Mouse (Mus musculus) stomach, embryonic 14.5 days (tissue): ENCODE data around the gene Fahd1. TPM values are rescaled to one million over a fixed set of nuclear protein-coding genes. Genes with fewer than 3 reads are reported as not detected.
A peak's percentile ranks its signal among the peaks of the same experiment; 100 is the strongest.

Source experiments
- ATAC-seq: fragments of 200-750 bp; cut with Nextera tagmentation; 2 replicates; pipeline ENCODE4 v1.8.0; 2017; ENCODE audit warnings: low read depth, moderate TSS enrichment; ENCODE audit not compliant: insufficient number of reproducible peaks, insufficient read depth, low FRiP score
- H3K27ac ChIP-seq: fragments of 300-500 bp; sonication (generic); 2 replicates; pipeline ENCODE4 v1.5.1; 2014; ENCODE audit warnings: mild to moderate bottlenecking, low read length, moderate library complexity, mixed read lengths
- H3K27me3 ChIP-seq: fragments of 300-500 bp; sonication (generic); 2 replicates; pipeline ENCODE4 v1.6.1; 2014; ENCODE audit warnings: low read length, control low read depth, mixed read lengths; ENCODE audit not compliant: control insufficient read depth, insufficient read depth
- H3K36me3 ChIP-seq: fragments of 300-500 bp; sonication (generic); 2 replicates; pipeline ENCODE4 v1.6.1; 2014; ENCODE audit warnings: mild to moderate bottlenecking, control low read depth, low read length, moderate library complexity, mixed read lengths; ENCODE audit not compliant: control insufficient read depth, insufficient read depth
- H3K4me1 ChIP-seq: fragments of 300-500 bp; sonication (generic); 2 replicates; pipeline ENCODE4 v1.6.1; 2014; ENCODE audit warnings: low read length, control low read depth, mixed read lengths; ENCODE audit not compliant: control insufficient read depth, insufficient read depth
- H3K4me2 ChIP-seq: fragments of 300-500 bp; sonication (generic); replicated peaks from 2 replicates; pipeline ENCODE4 v1.6.1; 2014; ENCODE audit warnings: low read depth, low read length, control low read depth
- H3K4me3 ChIP-seq: fragments of 300-500 bp; sonication (generic); 2 replicates; pipeline ENCODE4 v1.5.1; 2014; ENCODE audit warnings: low read depth, low read length, control low read depth
- H3K9ac ChIP-seq: fragments of 300-500 bp; sonication (generic); replicated peaks from 2 replicates; pipeline ENCODE4 v1.6.1; 2014; ENCODE audit warnings: low read depth, mild to moderate bottlenecking, control low read depth, low read length, moderate library complexity, mixed read lengths
- H3K9me3 ChIP-seq: fragments of 300-500 bp; sonication (generic); 2 replicates; pipeline ENCODE4 v1.6.1; 2016; ENCODE audit warnings: low read depth, low read length, control low read depth; ENCODE audit not compliant: control insufficient read depth
- WGBS: fragments of 180-500 bp; shearing (Covaris S2); extraction: QIAGEN DNeasy Blood & Tissue Kit; methylation state at CpG from one replicate; pipeline ENCODE4 v1.1.7; 2014; 5-methylcytosine and 5-hydroxymethylcytosine counted together
- polyA plus RNA-seq: library from polyadenylated mRNA; unstranded; fragments of >200 nt; fragmentation: Nextera tagmentation; extraction: Ambion mirVana; gene quantifications from 2 replicates; pipeline ENCODE4 v1.2.1, GENCODE M21; 2014

The Fahd1 gene
- polyA plus RNA-seq, 1 experiment from 2014 or later = 21.6 TPM

DNA sequence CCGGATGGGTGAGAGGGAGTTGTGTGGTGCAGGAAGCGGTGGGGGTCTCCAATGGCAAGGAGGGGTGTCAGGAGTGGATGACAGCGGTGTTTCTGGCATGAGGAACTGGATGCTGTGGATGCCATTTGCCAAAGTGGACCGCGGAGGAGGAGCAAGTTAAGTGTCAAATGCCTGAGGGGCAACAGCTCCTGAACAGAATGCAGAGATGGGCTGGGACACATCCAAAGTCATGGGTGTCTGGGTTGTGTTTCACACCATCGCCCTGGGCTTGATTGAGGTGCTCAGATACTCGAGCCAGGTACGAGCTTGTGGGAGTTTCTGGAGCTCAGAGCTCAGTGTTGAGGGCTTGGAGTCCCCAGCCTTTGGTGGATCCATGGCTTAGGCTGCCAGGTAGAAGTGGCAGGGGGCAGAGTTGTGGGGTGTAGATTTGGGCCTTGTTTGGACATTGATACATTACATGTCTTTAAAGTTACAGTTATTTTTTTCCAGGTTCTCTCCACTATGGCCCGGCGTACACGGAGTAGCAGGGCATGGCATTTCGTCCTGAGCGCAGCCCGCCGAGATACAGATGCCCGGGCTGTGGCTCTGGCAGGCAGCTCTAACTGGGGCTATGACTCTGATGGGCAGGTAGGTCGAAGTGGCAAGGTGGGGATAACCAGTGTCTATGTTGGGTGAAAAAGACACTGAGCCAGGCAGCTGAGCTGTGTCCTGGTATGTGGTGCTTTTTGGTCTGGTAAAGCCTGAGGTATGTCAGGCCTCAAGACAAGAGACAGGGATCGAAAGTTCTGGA is 37.3 kb upstream of the Fahd1 start:
- H3K36me3 ChIP-seq = peaks cover 36% of the 10 kb centered on the region
- no peak overlapping the region for H3K27ac ChIP-seq
- ATAC-seq = no peak

DNA sequence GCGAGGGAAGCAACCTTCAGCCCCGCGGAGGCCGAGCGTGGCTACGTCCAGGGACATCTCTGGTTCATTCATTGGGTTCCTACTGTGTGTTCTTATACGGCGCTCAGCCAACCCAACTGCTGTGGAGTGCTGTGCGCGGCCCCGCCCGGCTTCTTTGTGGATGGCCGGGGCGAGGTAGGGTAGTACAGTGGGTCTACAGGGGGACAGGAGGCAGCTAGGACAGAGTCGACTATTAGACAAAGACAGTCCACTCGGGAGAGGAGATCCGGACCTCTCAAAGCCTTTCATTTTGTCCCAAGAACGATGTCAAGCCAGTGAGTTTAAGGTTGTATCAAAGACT is 36.7 kb upstream of the Fahd1 start:
- H3K4me2 ChIP-seq = peak overlapping the region; percentile 65
- H3K4me3 ChIP-seq = peak overlapping the region; percentile 89
- H3K9ac ChIP-seq = peak overlapping the region; percentile 81
- no peaks in the 10 kb centered on the region for H3K27me3 ChIP-seq
- H3K36me3 ChIP-seq = peaks cover 30% of the 10 kb centered on the region
- ATAC-seq = peak; percentile 16; the same call in 1 of the 2 replicates
- no peaks in the 10 kb centered on the region for H3K9me3 ChIP-seq
- peaks cover 16% of the 10 kb centered on the region; the same call in 1 of the 2 replicates for H3K4me1 ChIP-seq
- H3K27ac ChIP-seq = 0 out of 2 replicates have a peak overlapping the region, but pooled peaks have one; percentile 29
- under 1% methylated on average over 18 of the region's 18 CpGs for WGBS

More for the DNA sequence above, 37.3 kb upstream of the Fahd1 start:
- WGBS = 62% methylated on average over 18 of the region's 18 CpGs
- no peaks in the 10 kb centered on the region for H3K27me3 ChIP-seq
- H3K9me3 ChIP-seq = no peaks in the 10 kb centered on the region
- H3K9ac ChIP-seq = peak overlapping the region; percentile 81
- peak overlapping the region; percentile 65 for H3K4me2 ChIP-seq
- peaks cover 16% of the 10 kb centered on the region; the same call in 1 of the 2 replicates for H3K4me1 ChIP-seq
- H3K4me3 ChIP-seq = peak overlapping the region; percentile 89

DNA sequence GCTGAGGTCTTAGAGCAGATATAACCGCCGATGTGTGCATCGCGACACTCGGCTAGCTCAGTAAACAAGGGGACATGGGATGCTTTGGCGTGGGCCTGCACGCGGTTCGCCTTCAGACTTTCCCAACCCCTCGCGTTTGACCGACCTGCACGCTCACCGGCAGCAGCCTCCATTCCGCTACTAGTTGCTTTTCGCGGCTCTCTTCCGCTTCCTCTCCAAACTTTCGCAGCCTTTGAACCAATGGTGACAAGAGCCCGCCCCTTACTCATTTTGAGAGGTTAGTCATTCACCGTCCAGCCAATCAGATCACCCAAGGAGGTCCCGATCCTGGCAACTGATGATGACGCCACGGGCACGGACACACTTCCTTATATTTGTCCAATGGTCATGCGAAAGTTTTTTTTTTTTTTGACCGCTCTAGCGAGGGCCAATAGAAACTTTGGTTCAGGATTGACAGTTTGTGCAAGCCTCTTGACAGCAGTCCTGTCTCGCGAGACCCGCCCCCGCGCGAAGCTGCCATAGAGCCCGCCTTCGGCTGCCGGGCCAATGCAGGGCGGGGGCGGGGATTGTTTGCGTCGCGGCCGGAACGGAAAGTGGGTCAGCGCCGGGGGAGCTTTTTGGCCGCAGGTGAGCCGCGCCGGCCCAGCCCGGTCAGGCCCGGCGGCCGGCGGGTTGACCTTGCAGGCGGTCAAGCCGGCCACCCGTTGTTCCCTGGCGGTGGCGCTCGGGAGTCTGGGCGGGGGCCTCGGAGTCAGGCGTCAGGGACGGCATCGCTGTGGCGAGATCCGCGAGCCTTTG is 36.2 kb upstream of the Fahd1 start, which contains the start of the genes Nubp2 and Spsb3:
Nubp2 (minus strand) TSS at position 216 of the 798 bp plus-strand sequence.
Spsb3 (plus strand) TSS at position 510 of the 798 bp plus-strand sequence.
- Histone ChIP-seq H3K9me3 (no peaks in the 10 kb centered on the region), H3K9ac (peak within 1 kb of the TSS; percentile 81), H3K4me1 (peaks cover 16% of the 10 kb centered on the region; the same call in 1 of the 2 replicates), H3K36me3 (peaks cover 27% of the 10 kb centered on the region), H3K4me2 (peak within 1 kb of the TSS; percentile 93), H3K27me3 (no peaks in the 10 kb centered on the region), H3K27ac (0 out of 2 replicates have a peak within 1 kb of the TSS, but pooled peaks have one; percentile 29), H3K4me3 (peak within 1 kb of the TSS; percentile 89)
- under 1% methylated on average over 69 of the region's 69 CpGs for WGBS
- ATAC-seq = peak; percentile 97

DNA sequence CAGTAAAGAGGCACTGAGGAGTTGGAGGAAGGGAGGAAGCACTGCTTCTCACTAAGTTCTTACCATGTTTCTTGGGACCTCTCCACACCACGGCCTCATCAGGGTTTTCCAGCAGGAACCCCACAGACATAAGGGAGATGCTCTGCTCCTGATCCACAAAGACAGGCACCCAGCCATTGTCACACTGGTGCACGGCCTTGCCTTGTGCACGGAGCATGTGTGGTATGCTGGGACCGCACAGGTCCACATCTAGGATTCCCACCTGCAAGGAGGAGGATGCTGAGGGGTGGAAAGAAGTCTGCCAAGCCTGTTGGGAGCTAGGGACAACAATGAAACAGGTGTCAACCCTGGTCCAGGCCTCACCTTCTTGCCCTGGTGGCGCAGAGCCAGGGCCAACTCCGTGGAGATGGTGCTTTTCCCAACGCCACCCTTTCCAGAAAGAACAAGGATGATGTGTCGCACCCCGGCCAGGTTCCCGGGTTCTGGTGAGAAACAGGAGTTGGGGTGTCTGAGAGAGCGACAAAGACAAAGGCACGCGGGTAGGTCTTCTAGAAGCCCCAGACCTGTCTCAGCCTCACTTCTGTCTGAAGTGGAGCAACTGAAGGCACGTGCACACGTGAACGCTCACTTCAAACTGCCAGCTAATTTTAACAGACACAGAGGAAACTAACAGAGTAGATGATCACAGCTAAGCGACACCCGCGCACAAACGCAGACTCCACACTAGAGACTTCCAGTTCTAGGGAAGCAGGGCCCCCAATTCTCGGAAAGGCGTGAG is 35.4 kb upstream of the Fahd1 start:
- Histone ChIP-seq H3K4me1 (peaks cover 16% of the 10 kb centered on the region; the same call in 1 of the 2 replicates), H3K4me2 (peak overlapping the region; percentile 93), H3K27me3 (no peaks in the 10 kb centered on the region), H3K36me3 (peaks cover 19% of the 10 kb centered on the region), H3K9ac (peak overlapping the region; percentile 34; the same call in 1 of the 2 replicates), H3K4me3 (peak overlapping the region; percentile 89), H3K9me3 (no peaks in the 10 kb centered on the region), H3K27ac (no peak overlapping the region)
- no peak for ATAC-seq
- 25% methylated on average over 22 of the region's 22 CpGs for WGBS

DNA sequence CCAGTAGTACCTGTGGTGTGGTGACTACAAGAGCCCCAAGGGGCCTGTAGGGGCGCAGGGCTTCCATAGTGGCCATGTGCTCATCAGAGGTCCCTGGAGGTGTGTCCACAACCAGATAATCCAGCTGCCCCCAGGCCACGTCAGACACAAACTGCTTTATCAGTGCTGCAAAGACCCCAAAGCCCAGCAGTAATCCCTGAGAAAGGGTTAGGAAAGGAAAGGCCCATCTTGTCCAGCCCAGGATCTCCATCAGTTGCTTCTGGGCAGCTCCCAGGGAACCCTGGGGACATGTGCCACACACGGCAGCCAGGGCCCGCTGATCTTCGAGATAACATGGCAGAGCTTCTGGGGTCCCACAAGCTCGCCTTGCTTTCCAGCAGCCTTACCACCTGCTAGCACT is 34.2 kb upstream of the Fahd1 start:
- Histone ChIP-seq H3K4me3 (no peak overlapping the region), H3K27me3 (no peaks in the 10 kb centered on the region), H3K36me3 (peaks cover 11% of the 10 kb centered on the region)

DNA sequence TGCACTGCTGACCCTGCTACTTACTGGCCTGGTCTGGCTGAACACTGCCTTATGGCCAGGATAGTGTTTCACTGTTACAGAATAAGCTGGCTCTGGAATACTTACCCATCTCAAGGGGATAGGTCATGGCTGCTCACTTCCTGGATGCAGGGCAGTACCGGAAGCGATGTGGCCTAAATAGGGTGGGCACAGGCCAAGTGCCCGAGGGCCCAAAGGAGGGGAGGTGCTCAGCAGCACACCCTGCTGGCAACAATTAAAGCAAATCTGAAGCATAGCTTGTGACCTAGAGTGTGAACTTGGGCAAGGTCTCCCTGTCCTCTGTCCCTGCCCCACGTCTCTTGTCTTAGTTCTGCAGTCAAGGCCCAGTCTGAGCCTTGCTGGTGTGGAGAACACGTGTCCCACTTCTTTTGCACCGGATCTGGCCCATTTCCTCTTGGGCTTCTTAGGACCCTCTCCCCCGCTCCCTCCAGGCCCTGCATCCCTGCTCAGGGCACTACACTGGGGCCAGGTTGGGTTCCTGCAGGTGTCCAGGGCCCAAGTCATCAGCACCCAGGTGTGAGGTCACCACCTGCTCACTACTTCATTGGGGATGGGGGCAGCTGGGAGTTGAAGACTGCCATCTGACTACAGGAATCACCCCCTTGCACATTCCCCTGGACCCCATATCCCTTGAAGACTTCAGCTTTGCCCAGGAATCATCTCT is 31.7 kb upstream of the Fahd1 start:
- peaks cover 7% of the 10 kb centered on the region for H3K36me3 ChIP-seq
- 50% methylated on average over 7 of the region's 7 CpGs for WGBS
- peaks cover 12% of the 10 kb centered on the region; the same call in 1 of the 2 replicates for H3K4me1 ChIP-seq
- no peak overlapping the region for H3K4me2 ChIP-seq
- H3K9me3 ChIP-seq = no peaks in the 10 kb centered on the region
- no peak overlapping the region for H3K4me3 ChIP-seq
- ATAC-seq = no peak
- H3K9ac ChIP-seq = no peak overlapping the region
- no peaks in the 10 kb centered on the region for H3K27me3 ChIP-seq
- H3K27ac ChIP-seq = no peak overlapping the region

More for the DNA sequence above, 34.2 kb upstream of the Fahd1 start:
- Histone ChIP-seq H3K9me3 (no peaks in the 10 kb centered on the region), H3K27ac (no peak overlapping the region), H3K4me2 (no peak overlapping the region), H3K9ac (no peak overlapping the region), H3K4me1 (peaks cover 16% of the 10 kb centered on the region; the same call in 1 of the 2 replicates)
- 79% methylated on average over 6 of the region's 6 CpGs for WGBS
- no peak for ATAC-seq

DNA sequence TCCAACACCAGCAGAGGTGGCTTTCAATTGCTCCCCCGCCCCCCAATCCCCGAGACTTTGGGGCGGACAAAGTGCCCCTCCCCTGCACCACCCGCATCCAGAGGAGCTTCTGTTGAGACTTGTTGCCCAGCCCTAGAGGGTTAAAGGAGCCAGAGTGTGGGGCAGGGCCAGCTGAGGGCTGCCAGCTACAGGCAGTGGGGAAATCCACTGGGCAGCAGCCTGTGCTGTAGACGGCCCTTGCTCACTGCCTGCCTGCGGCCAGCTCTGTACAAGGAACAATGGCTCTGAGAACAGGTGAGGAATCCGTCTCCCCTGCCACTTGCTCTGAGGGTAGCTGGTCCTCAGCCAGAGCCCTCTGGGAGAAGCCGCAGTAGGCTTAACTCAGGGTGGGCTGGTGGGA is 28.4 kb upstream of the Fahd1 start:
- Histone ChIP-seq H3K4me3 (no peak overlapping the region), H3K27me3 (no peaks in the 10 kb centered on the region), H3K4me2 (no peak overlapping the region), H3K9ac (no peak overlapping the region), H3K4me1 (0 out of 2 replicates have a peak, but pooled peaks cover 4% of the 10 kb centered on the region), H3K36me3 (0 out of 2 replicates have a peak, but pooled peaks cover under 1% of the 10 kb centered on the region), H3K9me3 (no peaks in the 10 kb centered on the region), H3K27ac (peak overlapping the region; percentile 44; the same call in 1 of the 2 replicates)
- WGBS = 64% methylated on average over 8 of the region's 8 CpGs
- no peak for ATAC-seq
